Mouse (Mus musculus): ENCODE measurements around the gene Cpt1b. TPM values are rescaled to one million over a fixed set of nuclear protein-coding genes. Genes with fewer than 3 reads are reported as not detected.
A peak's percentile ranks its signal among the peaks of the same experiment; 100 is the strongest.

Gene Cpt1b
- total and polyA plus RNA-seq, 2 experiments from 2014 or later, result 412 to 674 TPM

GRCm38 (mm10) chr15:89468577-89468976, 42.9 kb upstream of the Cpt1b start:
- H3K36me3 ChIP-seq (replicated peaks; ENCODE audit: control insufficient read depth, insufficient read depth, low read length), result no peaks in the 10 kb centered on the region
- ATAC-seq (ENCODE audit: insufficient read depth, low read depth) (no peak), DNase-seq (ENCODE audit: low spot score) (peak; percentile 26)
- H3K9me3 ChIP-seq (replicated peaks; ENCODE audit: control insufficient read depth, low read length), result no peaks in the 10 kb centered on the region
- no peak overlapping the region for H3K4me3 ChIP-seq (ENCODE audit: low read depth, low read length)
- H3K4me1 ChIP-seq (ENCODE audit: control insufficient read depth, insufficient read depth), result no peaks in the 10 kb centered on the region
- H3K27me3 ChIP-seq (ENCODE audit: control insufficient read depth, insufficient read depth, low read length), result no peaks in the 10 kb centered on the region
- H3K27ac ChIP-seq (ENCODE audit: low read depth), result no peak overlapping the region
- H3K4me2 ChIP-seq (ENCODE audit: low read depth, low read length), result no peak overlapping the region
- H3K9ac ChIP-seq (replicated peaks; ENCODE audit: low read depth, low read length), result no peak overlapping the region
- WGBS, result 26% methylated on average over 2 of the region's 2 CpGs
- TF ChIP-seq EP300 (IDR thresholded peaks at IDR 0.05; ENCODE audit: low read depth) (no peak), CTCF (IDR thresholded peaks at IDR 0.05; ENCODE audit: low read depth) (peak; percentile 69)

- Histone ChIP-seq H3K4me3 (ENCODE audit: low read depth, low read length) (no peak overlapping the region), H3K27me3 (ENCODE audit: control insufficient read depth, insufficient read depth, low read length) (0 out of 2 replicates have a peak, but pooled peaks cover 3% of the 10 kb centered on the region), H3K9me3 (replicated peaks; ENCODE audit: control insufficient read depth, low read length) (no peaks in the 10 kb centered on the region), H3K4me2 (ENCODE audit: low read depth, low read length) (no peak overlapping the region), H3K36me3 (replicated peaks; ENCODE audit: control insufficient read depth, insufficient read depth, low read length) (no peaks in the 10 kb centered on the region), H3K4me1 (ENCODE audit: control insufficient read depth, insufficient read depth) (no peaks in the 10 kb centered on the region), H3K27ac (ENCODE audit: low read depth) (no peak overlapping the region), H3K9ac (replicated peaks; ENCODE audit: low read depth, low read length) (no peak overlapping the region)
- DNase-seq (ENCODE audit: low spot score) (no peak), ATAC-seq (ENCODE audit: insufficient read depth, low read depth) (no peak)
- WGBS, result 4% methylated on average over 1 of the region's 1 CpGs
- no peak for TF ChIP-seq CTCF (IDR thresholded peaks at IDR 0.05; ENCODE audit: low read depth)
- TF ChIP-seq EP300 (IDR thresholded peaks at IDR 0.05; ENCODE audit: low read depth), result no peak
These were observed 39.4 kb upstream of the Cpt1b start for GRCm38 (mm10) chr15:89465052-89465451.

- Histone ChIP-seq H3K27ac (ENCODE audit: low read depth) (no peak overlapping the region), H3K4me3 (ENCODE audit: low read depth, low read length) (no peak overlapping the region), H3K4me2 (ENCODE audit: low read depth, low read length) (no peak overlapping the region), H3K36me3 (replicated peaks; ENCODE audit: control insufficient read depth, insufficient read depth, low read length) (no peaks in the 10 kb centered on the region), H3K9me3 (replicated peaks; ENCODE audit: control insufficient read depth, low read length) (no peaks in the 10 kb centered on the region), H3K9ac (replicated peaks; ENCODE audit: low read depth, low read length) (no peak overlapping the region), H3K27me3 (ENCODE audit: control insufficient read depth, insufficient read depth, low read length) (0 out of 2 replicates have a peak, but pooled peaks cover 3% of the 10 kb centered on the region), H3K4me1 (ENCODE audit: control insufficient read depth, insufficient read depth) (no peaks in the 10 kb centered on the region)
- TF ChIP-seq CTCF (IDR thresholded peaks at IDR 0.05; ENCODE audit: low read depth), result peak; percentile 43
- TF ChIP-seq EP300 (IDR thresholded peaks at IDR 0.05; ENCODE audit: low read depth), result no peak
- no peak for ATAC-seq (ENCODE audit: insufficient read depth, low read depth)
- WGBS, result 46% methylated on average over 5 of the region's 5 CpGs
- DNase-seq (ENCODE audit: low spot score), result no peak
These were observed 37.9 kb upstream of the Cpt1b start for GRCm38 (mm10) chr15:89463334-89464235.

GRCm38 (mm10) chr15:89462176-89462575, 36.5 kb upstream of the Cpt1b start:
- Histone ChIP-seq H3K36me3 (replicated peaks; ENCODE audit: control insufficient read depth, insufficient read depth, low read length) (no peaks in the 10 kb centered on the region), H3K4me1 (ENCODE audit: control insufficient read depth, insufficient read depth) (no peaks in the 10 kb centered on the region), H3K9me3 (replicated peaks; ENCODE audit: control insufficient read depth, low read length) (no peaks in the 10 kb centered on the region), H3K4me3 (ENCODE audit: low read depth, low read length) (no peak overlapping the region), H3K27ac (ENCODE audit: low read depth) (no peak overlapping the region), H3K9ac (replicated peaks; ENCODE audit: low read depth, low read length) (no peak overlapping the region), H3K4me2 (ENCODE audit: low read depth, low read length) (no peak overlapping the region), H3K27me3 (ENCODE audit: control insufficient read depth, insufficient read depth, low read length) (peaks cover 12% of the 10 kb centered on the region; the same call in 1 of the 2 replicates)
- ATAC-seq (ENCODE audit: insufficient read depth, low read depth) (no peak), DNase-seq (ENCODE audit: low spot score) (no peak)
- 65% methylated on average over 7 of the region's 7 CpGs for WGBS
- TF ChIP-seq EP300 (IDR thresholded peaks at IDR 0.05; ENCODE audit: low read depth) (no peak), CTCF (IDR thresholded peaks at IDR 0.05; ENCODE audit: low read depth) (no peak)

GRCm38 (mm10) chr15:89461321-89461720, 35.7 kb upstream of the Cpt1b start:
- DNase-seq (ENCODE audit: low spot score) (no peak), ATAC-seq (ENCODE audit: insufficient read depth, low read depth) (no peak)
- Histone ChIP-seq H3K27ac (ENCODE audit: low read depth) (no peak overlapping the region), H3K4me3 (ENCODE audit: low read depth, low read length) (no peak overlapping the region), H3K9me3 (replicated peaks; ENCODE audit: control insufficient read depth, low read length) (no peaks in the 10 kb centered on the region), H3K9ac (replicated peaks; ENCODE audit: low read depth, low read length) (no peak overlapping the region), H3K36me3 (replicated peaks; ENCODE audit: control insufficient read depth, insufficient read depth, low read length) (no peaks in the 10 kb centered on the region), H3K4me2 (ENCODE audit: low read depth, low read length) (no peak overlapping the region), H3K4me1 (ENCODE audit: control insufficient read depth, insufficient read depth) (no peaks in the 10 kb centered on the region), H3K27me3 (ENCODE audit: control insufficient read depth, insufficient read depth, low read length) (peaks cover 13% of the 10 kb centered on the region; the same call in 1 of the 2 replicates)
- 59% methylated on average over 15 of the region's 15 CpGs for WGBS
- no peak for TF ChIP-seq CTCF (IDR thresholded peaks at IDR 0.05; ENCODE audit: low read depth)
- no peak for TF ChIP-seq EP300 (IDR thresholded peaks at IDR 0.05; ENCODE audit: low read depth)

Data from heart, postnatal 0 days (tissue).